Mouse (Mus musculus) skeletal muscle tissue, postnatal 0 days (tissue): ENCODE data around the gene Pls3. TPM values are rescaled to one million over a fixed set of nuclear protein-coding genes. Genes with fewer than 3 reads are reported as not detected.

Source experiments
- polyA plus RNA-seq: library from polyadenylated mRNA; unstranded; fragments of >200 nt; fragmentation: Nextera tagmentation; extraction: Ambion mirVana; gene quantifications from 2 replicates; pipeline ENCODE4 v1.2.1, GENCODE M21; 2015

Gene Pls3
- 44.6 and 50.2 TPM in 2 replicates for polyA plus RNA-seq

DNA sequence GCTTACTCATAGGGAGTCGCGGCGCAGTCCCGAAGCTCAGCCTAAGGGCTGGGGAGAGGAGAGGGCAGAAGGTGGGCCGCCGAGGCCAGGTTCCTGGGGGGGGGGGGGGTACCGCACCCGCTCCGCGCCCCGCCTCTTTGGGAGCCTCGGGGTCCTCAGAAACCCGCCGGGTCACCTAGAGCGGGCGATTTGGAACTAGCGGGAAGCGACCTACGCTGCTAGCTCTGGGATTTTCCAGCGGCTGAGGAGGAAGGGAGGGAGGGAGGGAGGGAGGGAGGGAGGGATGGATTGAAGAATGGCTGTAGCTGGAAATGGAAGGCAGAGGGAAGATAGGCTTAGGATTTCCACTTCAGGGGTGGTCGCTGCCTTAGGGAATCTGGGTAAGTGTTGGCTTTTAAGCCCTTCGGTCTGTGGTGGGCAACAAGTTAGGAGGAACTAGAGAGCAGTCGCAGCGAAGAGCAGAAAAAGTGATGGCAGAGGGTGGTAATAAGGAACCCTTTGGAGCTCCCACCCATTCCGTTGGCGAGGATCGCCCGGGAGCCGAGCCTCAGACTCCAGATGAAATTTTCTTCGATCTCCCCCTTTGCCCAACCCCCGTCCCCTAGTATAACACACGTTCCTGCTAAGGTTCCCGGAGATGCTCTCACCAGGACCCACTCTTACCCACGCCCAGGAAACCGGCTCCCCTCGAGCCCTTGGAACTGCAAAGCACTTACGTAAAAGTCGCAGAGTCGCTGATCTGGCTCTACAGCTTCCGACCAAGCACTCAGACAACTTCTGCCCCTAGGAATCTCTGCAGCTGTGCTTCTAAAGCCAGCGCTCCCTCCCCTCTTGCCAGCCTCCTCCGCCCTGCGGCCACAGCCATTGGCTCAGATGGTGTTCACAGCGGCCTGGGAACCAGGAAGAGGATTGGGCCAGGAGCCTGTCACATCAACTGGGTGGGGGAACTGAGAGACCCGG, at the start of gene Pls3:
TSS of gene Pls3 (minus strand) at position 851 of the 960 bp plus-strand sequence.

